Mouse (Mus musculus) brain, embryonic 18.5 days (tissue): ENCODE results near the gene Slc31a2.

Experiments
- DNase-seq: peaks from one replicate; pipeline ENCODE4 v3.0.0-alpha.2; 2012; ENCODE audit warnings: low read depth, low spot score

Slc31a2 gene

DNA sequence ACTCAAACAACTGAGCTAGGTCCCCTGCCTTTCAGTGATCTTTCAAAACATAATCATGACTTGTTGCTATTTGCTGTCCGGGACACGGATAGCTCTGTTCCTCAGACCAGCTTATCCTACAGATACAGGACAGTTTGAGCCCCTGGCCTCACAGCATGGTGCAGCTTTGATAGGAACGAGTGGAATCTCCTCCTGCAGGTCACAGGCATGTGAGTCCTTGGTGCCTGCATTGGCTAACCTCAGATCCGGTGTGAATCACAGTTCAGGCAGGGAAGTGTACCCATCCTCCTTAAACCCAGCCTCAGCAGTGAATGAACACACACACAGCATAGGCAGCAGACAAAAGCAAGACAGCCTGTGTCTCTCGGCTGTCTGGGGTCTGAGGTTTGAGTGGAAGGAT, 19.0 kb downstream of the Slc31a2 start:
- DNase-seq, result no peak

DNA sequence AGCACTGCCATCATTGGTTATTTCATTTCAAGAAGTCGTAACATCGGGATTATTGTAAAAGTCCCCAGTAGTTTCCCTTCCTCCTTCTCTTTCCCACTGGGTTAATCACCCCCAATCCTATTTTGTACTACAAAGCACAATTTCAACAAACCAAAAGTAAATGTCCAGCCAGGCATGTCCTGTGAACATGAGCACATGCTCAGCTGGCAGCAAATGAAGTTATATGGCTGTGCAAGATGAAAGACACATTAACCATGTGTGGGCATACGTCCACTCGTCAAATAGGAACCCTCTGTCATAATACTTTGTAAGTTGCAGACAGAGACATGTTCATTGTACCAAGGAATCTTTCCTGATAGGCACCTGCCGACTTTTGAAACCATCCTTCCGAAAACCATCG, 20.6 kb downstream of the Slc31a2 start:
- no peak for DNase-seq

DNA sequence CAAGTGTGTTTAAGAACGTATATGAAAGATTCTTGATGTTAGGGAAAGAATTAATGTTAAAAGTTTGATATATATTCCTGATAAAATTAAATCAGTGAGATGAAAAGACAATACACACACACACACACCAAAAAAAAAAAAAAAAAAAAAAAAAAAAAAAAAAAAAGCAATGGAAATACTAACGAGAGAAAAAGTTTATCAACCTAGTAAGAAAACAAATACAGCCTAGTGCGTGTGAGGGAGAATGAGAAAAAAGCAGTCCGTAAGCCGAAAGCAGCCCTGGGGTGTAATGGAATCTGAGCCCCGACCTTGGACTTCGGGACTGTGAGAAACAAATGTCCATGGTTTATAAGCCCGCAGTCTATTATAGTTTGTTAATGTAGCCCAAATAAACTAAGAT, 23.2 kb downstream of the Slc31a2 start:
- no peak for DNase-seq

DNA sequence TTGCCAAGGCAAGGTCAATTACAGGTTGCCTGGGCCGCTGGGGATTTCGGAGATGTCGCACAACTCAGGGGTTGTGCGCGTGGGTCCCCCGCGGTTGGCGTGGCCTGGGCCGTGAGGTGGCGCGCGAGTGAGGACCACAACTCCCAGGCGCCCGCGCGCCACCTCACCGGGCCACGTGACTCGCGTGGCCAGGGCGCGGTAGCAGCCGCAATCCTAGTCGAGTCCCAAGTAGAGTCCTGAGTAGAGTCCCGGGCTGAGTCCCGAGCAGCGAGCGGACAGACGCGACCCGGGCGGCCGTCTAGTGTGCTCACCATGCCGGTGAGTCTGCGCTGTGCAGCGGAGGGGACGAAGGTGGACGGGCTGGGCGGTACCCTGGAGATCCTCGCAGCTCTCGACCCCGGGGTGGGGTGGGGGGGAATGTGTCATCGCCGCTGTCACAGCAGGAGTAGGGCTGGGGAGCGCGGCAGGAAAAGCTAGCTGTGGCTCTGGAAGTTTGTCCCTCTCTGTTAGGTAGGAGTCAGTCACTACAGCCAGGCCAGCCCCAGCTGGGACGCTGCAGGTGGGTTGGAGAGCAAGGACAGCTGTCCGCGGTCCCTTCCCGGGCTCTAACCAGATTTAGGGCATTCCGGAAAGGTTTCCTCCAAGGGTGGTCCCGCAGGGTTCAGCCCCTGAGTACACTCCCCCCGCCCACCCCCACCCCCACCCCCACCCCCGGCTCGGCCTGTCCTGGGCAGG, 24.1 kb downstream of the Slc31a2 start:
- peak; percentile 43 for DNase-seq

DNA sequence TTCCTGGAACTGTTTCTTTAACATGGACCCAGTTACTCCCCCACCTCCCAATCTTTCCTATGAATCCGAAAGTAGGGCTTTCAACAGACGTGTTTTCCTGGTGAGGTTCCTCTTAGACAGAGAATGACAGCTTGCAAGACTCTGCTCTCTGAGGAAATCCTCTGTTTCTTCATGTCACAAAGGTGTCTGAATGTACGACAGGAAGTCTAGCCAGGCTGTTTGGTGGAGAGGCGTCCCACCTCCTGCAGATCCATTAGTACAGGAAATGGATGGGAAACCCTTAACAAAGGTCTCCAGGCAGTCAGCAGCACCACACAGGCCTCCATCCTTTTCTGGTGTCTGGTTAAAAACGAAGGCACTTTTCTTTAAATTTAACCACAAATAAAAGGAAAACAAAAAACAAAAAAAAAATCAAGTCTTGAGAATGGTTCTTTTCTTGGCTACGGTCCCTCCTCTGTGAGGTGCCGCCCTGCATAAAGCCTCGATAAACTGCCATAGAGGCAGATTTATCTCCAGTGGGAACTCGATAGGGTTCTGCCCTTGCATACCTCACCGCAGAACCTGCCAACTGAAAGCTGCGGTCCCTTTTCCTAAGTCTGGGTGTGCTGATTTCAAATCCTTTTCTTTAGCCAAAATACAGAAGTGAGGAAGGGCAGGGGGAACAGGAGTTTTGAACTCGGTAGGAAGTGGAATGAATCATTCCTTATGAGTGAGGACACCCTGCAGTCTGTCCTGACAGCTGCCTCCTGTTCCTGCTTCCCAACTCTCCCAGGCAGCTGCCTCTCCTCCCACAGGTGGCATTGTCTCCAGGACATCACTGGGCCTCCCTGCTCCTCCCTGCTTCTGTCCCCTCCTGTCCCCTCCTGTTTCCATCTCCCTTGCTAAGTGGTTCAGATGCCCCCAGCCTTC, 24.9 kb downstream of the Slc31a2 start:
- no peak for DNase-seq

DNA sequence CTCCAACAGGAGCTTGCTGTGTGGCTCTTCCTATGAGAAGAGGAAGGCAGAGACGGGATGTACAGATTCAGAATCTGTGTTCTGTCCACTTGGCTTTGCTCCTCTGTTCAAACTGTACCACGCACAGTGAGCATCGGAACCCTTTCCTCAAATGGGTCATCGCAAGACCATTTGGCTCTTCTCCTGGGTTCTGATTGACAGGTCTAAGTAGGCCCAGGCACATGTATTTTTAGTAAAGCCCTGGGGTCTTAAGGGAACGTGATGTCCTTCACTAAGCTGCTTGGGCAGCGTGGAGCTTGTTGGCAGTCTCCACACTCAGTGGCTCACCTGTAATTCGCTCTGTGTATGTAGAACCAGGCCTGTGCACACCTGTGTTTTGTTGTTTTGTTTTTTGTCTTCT, 26.9 kb downstream of the Slc31a2 start:
- DNase-seq, result no peak

DNA sequence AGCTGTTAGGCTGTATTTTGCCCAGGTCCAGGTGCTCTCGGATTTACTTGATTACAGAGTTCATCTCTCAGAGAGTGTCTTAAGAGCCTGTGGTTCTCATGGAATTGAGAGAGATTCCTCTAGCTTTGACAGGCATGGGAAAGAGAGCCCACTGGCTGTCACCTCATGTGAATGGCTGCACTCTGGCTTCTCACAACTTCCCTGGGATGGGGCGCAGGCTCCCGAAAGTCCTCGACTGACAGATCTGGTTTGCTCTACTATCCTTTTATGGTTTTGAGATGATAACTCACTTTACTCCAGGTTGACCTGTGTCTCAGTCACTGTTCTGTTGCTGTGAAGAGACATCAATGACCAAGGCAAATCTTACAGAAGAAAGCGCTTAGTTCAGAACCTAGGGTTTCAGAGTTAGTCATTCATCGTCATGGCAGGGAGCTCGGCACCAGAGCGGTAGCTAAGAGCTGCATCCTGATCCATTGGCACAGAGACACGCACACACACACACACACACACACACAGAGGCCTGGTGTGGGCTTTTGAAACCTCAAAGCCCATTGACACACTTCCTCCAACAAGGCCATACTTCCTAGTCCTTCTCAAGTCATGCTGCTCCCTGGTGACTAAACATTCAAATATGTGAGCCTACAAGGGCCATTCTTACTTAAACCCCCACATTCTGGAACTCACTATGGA, 28.6 kb downstream of the Slc31a2 start:
- DNase-seq, result no peak

DNA sequence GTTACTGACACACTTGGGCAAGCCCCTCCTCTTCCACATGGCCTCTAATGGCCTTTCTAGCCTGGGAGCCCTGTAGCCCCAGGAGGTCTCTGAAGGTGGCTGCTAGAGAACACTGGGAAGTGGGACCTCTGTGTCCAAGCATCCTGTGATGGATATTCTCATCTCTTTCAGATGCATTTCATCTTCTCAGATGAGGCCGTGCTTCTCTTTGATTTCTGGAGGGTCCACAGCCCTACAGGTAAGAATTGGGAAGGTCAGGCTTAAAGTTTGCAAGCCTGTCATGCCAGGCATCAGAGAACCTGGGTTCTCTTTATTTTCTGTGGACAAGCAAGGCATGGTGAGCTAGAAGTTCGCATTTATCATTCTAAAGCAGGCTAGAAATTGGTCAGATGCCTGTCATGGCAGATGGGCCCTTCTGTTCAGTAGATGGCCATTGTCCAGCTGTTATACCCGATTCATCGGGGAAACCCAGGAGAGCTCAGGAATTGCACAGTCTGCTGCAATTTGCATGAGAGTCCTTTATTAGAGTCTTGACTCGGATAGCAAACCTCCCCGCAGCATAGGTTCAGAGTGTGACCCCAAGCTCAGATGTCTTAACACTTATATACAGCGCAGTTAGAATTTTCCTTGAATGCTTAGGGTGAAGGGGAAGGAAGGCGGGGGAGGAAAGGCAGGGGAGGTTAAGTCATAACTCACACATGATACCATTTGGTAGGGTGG, 30.3 kb downstream of the Slc31a2 start:
- no peak for DNase-seq

DNA sequence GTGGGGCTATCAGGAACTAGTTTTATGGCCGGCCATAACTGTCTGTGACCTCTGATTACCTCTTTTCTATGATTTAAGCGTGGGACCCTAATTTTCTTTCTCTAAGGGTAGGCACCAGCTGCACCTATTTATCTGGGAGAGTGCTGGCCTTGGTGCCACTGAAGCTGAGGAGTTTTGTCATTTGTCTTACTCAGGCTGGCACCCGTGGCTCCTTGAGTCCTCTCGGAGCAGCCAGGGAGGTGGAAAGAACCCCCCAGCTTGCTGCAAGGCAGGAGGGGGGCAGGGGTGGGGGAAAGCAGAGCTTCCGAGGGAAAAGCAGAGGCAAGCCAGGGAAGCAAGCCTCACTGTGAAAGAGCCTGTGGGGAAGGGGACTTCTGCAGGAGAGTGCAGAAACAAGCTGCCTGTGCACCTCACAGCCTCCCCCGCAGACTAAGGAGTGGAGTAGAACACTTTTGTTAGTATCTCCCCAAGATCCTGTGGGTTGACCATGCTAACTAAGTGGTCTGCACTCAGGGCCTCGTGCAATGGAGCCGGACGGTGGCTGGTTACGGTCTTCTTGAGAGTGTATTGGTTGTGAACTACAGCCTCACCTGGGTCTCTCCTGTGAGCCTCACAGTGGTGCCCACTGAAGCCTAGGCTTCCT, 31.0 kb downstream of the Slc31a2 start:
- DNase-seq, result no peak

DNA sequence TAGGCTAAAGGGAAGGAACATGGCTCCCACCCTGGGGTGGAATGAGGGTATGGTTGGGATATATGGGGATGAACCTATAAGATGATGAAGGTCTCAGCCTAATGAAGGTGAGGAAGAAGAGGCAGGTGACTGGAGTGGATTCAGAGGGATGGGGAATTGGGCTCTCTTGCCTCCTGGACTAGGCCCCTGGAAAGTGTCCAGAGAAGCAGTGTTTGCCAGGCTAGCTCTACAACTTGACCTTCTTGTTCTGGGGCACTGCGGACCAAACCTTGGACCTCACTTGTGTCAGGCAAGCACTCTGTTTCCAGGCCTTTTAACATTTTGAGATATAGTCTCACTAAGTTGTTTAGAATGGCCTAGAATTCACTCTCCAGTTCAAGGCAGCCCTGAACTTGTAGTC, 32.4 kb downstream of the Slc31a2 start:
- DNase-seq, result no peak

DNA sequence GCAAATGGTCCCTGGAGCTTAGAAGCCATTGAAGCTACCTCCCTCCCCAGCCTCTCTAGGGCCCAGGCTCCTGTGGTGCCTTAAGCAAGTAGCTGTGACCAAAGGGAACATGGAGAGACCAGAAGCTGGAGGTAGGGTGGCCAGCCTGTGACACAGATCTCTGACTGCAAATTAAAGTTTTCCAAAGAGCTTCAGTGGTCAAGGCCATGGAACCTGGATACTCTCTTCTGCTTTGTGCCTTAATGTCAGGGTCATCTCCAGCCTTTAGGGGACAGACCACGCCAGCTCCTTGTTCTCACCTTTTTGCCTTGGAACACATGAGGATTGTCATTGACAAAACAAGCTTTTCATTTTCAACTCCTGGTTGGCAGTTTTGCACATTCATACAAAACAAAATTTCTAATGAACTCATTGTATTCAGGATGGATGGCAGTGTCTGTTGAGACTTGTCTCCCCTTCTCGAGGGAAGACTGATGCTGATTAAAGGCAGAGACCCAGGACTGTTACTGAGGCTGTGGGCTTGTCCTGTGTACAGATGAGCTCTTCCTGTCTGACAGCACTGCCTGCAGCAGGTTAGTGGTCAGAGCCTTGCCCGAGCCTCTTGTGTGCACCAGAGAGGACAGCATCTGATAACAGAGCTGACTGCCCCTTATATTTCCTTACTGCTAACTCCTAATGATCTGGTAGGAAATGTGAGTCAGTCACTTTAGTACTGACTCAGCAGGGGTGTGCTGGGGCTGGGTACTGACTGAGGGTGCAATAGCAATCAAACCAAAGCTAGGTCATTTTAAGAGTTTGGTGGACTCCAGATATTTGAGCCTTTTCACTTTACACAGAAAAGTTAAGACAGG, 35.1 kb downstream of the Slc31a2 start:
- DNase-seq, result no peak

DNA sequence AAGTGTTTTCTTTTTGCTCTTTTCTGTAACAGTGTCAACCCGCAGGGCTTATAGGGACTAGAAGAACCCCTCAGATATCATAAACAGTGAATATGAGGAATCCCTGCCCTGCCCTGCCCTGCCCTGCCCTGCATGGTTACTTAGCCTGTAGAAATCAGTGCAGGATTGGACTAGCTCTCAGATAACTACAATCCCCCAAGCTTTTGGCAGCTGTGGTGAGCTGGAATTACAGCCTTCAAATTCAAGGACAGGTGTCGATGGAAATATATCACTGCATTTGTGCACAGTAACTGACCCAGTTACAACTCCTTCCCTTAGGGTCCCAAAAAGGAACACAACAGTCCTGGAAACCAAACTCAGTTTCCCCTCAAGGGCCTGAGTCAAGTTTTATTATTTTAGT, 37.6 kb downstream of the Slc31a2 start:
- no peak for DNase-seq

DNA sequence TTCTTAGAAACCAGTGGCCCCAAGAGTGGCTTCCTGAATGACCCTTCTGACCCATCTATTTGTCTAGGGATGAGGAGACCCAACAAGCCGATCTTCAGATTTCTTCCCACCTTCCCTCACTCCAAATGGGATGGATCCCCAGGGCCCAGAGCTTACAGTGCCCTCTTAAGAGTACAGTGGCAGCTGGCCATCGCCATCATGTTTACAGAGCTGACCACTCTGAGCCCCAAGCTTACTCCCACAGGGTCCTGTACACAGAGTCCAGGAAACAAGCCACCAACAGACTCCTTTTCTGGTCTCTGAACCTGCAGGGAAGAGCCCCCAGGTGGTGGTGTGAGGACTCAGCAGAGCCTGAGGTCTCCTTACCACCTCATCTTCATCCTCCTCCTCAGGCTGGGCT, 40.4 kb downstream of the Slc31a2 start:
- DNase-seq, result no peak

DNA sequence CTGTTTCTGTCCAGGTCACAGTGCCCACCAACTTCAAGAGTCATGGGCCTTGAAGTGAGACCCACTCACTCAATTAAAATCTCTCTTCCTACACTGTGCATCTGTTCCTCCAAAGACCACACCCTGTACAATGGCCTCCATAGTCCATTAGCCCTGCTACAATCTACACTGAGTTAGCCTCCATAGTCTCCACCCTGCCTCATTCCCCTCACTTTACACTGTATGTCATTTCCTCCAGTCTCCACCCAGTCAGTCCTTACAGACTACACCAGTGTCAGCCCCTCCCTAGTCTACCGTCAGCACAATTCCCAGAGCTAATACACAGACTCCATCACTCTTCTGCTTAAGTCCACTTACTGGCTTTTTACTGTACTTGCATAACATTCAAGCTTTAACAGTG, 40.9 kb downstream of the Slc31a2 start:
- no peak for DNase-seq

DNA sequence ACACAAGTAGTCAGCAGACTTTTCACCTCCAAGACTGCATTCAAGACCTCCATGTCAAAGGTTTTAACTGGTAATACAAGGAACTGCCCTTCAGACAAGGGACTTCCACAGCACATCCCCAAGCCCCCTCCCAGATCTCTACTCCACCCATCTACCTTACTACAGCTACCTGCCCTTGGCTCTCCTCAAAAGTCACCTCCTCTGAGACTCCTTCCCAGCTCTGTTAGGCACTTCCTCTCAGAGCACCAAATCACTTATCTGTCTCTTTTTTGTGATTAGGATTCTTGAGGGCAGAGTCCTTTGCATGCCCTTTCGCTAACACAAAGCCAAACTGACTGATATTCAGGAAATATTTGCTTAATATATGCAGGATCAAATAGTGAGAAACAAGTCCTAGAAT, 43.9 kb downstream of the Slc31a2 start:
- no peak for DNase-seq

DNA sequence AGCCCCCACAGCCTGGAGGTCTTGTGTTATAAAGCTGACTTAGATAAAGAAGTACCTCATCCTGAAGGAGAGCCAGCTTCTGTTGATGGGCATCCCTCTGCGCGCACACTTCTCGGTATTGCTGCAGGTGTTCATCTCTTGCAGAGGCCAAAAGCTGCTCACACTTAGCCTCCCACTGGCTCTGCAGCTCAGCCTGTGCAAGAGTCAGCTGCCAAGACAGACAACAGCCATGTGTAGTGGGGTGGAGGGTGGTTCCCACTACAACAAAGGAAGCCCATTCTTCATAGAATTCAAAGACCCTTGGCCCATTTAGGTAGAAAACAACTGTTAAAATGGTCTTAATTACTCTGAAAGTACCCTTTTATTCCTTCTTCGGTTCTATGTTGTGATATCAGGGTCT, 44.5 kb downstream of the Slc31a2 start:
- no peak for DNase-seq

DNA sequence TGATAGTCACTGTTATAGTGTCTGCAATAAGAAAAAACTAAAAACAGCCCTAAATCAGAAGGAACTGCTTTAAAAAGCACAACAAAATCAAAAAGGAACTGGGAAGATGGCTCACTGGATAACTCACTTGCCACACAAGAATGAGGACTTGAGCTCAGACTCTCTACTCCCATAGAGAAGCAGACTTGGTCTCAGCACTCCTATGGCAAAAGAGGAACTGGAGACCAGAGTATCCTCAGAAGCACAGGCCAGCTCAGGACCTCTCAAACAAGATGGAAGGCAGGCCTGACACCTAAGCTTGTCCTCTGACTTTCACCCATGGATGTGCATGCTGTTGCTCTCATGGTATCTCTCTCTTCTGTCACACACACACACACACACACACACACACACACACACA, 46.0 kb downstream of the Slc31a2 start:
- DNase-seq, result no peak

DNA sequence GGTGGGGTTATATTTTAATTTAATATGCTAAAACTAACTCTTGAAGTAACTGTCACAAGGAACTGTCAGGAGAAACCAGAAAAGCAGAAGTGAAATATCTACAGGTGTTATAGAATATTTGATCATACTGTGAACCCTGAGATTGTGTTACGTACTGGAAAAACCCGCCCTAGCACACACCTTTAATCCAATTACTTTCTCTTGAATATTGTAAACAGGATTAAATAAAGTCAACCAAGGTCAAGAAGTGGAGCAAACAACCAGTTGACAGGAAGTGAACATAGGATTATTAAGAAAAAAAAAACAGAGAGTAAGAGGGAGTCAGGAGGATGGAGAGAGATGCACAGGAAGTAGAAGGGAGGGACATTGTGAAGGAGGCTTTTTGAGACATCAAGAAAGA, 50.5 kb downstream of the Slc31a2 start:
- DNase-seq, result no peak

DNA sequence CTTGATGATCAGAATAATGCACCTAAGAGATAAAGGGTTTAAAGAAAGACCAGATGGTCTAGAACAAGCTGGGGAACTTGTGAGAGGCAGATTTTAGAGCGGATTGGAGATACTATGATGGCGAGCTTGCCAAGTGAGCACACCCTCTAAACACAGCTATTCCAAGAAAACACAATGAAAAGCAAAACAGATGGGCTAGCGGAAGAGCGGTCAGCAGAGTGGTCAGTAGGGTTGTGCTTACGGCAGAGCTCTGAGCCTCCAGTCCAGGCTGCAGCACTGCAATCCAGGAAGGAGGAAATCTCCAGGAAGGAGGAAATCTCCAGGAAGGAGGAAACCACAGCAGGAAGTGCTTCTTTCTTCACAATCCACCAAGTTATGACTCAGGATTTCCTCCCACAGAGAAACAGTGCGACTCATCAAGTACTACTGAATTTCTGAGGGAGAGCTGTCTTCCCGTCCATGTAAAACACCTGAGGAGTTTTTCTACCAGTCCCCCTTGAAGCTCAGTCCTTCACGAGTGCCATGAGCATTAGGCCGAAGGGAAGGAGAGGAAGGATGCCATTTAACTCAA, 51.4 kb downstream of the Slc31a2 start:
- DNase-seq, result no peak

DNA sequence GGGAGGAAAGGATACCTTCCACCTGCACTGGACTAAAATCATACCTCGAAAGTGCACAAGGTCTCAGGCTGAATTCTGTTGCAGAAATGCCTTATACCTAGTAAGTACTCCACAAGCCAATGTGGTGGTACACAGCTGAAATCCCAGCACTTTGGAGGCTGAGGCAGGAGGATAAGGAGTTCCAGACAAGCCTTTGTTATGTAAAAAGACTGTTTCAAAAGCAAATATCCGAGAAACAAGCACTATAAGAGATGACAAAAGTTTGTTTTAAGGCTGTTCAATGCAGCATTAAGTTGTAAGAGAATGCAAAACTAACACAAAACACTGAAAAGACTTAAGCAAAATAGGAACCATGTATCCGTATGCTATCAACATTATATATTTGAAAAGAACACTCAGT, 52.2 kb downstream of the Slc31a2 start:
- no peak for DNase-seq
